Comparison of ENCODE assay signal across 21 mouse cellular contexts in the genomic region with DNA sequence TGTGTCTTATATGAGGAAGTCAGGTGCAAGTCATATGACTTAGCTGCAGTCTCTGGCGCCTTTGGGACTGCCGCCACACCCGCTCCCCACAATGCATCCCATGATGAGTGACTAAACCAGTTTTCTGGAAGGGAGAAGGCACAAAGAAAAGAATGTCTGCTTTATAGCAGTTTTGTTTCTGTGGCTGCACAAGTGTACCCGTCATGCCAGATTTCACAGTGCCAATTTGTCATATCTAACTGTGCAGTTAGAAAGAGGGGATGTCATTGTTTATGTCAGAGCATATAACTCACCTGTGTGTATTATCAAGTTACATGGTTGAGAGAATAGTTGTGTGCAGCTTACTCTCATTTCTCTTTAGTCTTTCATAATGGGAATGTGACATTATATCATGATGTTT.
DNase-seq lines count a peak whose midpoint lies in the region; ATAC-seq and TF ChIP-seq lines count a peak whose summit lies in the region.
"Had no signal": no experiment of that assay in that cellular context is flagged by ENCODE, and none has a peak within 500 bp of the region (broad histone marks: within the 10 kb centered on the region; RNA-seq: fewer than 3 reads in every experiment).

No protein-coding gene starts in this region.

- H3K36me3 ChIP-seq in hindbrain, embryonic 14.5 days (replicated peaks; ENCODE audit: control insufficient read depth, insufficient read depth) = no peaks in the 10 kb centered on the region
- H3K36me3 ChIP-seq in hindbrain, embryonic 12.5 days = no peaks in the 10 kb centered on the region
- no peaks in the 10 kb centered on the region for H3K36me3 ChIP-seq in midbrain, postnatal 0 days (ENCODE audit: insufficient read depth, low read length)
- H3K36me3 ChIP-seq in midbrain, embryonic 10.5 days = no peaks in the 10 kb centered on the region
- H3K36me3 ChIP-seq in stomach, postnatal 0 days (ENCODE audit: control insufficient read depth, insufficient read depth, low read length) = no peaks in the 10 kb centered on the region
- H3K36me3 ChIP-seq: embryonic facial prominence, embryonic 15.5 days; forebrain, embryonic 10.5 days; heart, embryonic 13.5 days had no signal

- 66% methylated on average over 4 of the region's 4 CpGs for WGBS in hindbrain, embryonic 14.5 days
- 78% methylated on average over 4 of the region's 4 CpGs for WGBS in hindbrain, embryonic 12.5 days
- 74% methylated on average over 4 of the region's 4 CpGs for WGBS in midbrain, postnatal 0 days
- WGBS in midbrain, embryonic 10.5 days = 81% methylated on average over 4 of the region's 4 CpGs
- WGBS in stomach, postnatal 0 days = 46% methylated on average over 4 of the region's 4 CpGs

- no peak overlapping the region for H3K4me3 ChIP-seq in hindbrain, embryonic 14.5 days (replicated peaks; ENCODE audit: low read length)
- no peak overlapping the region for H3K4me3 ChIP-seq in hindbrain, embryonic 12.5 days
- H3K4me3 ChIP-seq in midbrain, postnatal 0 days (ENCODE audit: low read depth, low read length) = no peak overlapping the region
- H3K4me3 ChIP-seq in midbrain, embryonic 10.5 days = no peak overlapping the region
- H3K4me3 ChIP-seq in stomach, postnatal 0 days (ENCODE audit: low read depth, low read length) = no peak overlapping the region
- H3K4me3 ChIP-seq: embryonic facial prominence, embryonic 15.5 days; erythroblast, embryonic 14.5 days; forebrain, embryonic 10.5 days; gastrocnemius, adult 2 months; heart, embryonic 13.5 days had no signal

- no peak for TF ChIP-seq CTCF in midbrain, postnatal 0 days (IDR thresholded peaks at IDR 0.05)
- TF ChIP-seq CTCF in brain, embryonic 14.5 days (IDR thresholded peaks at IDR 0.05; ENCODE audit: borderline replicate concordance, extremely low read depth, insufficient read depth, insufficient read length) = no peak
- no peak for TF ChIP-seq CTCF in stomach, postnatal 0 days (IDR thresholded peaks at IDR 0.05; ENCODE audit: low read depth)

- DNase-seq in hindbrain, embryonic 14.5 days (ENCODE audit: low spot score) = no peak
- DNase-seq in midbrain, postnatal 0 days (ENCODE audit: low spot score) = no peak
- DNase-seq in midbrain, embryonic 10.5 days (ENCODE audit: low spot score) = no peak
- DNase-seq in brain, embryonic 14.5 days (ENCODE audit: low read depth) = peak; percentile 6
- DNase-seq in stomach, postnatal 0 days (ENCODE audit: low spot score) = peak; percentile 18
- no peak for DNase-seq in heart, postnatal 14 days
- DNase-seq: adrenal gland, postnatal 14 days; cerebellum, adult 18-20 months; cerebellum, adult 9-11 months; cerebellum, postnatal 36 days; gastrocnemius, adult 2 months; gastrocnemius, postnatal 25 days; heart, postnatal 4 days had no signal

- H3K4me1 ChIP-seq in hindbrain, embryonic 14.5 days (replicated peaks; ENCODE audit: control insufficient read depth, insufficient read depth, low read length) = no peaks in the 10 kb centered on the region
- H3K4me1 ChIP-seq in hindbrain, embryonic 12.5 days = no peaks in the 10 kb centered on the region
- no peaks in the 10 kb centered on the region for H3K4me1 ChIP-seq in midbrain, postnatal 0 days (ENCODE audit: insufficient read depth, low read length)
- H3K4me1 ChIP-seq in midbrain, embryonic 10.5 days = no peaks in the 10 kb centered on the region
- no peaks in the 10 kb centered on the region for H3K4me1 ChIP-seq in stomach, postnatal 0 days (replicated peaks; ENCODE audit: control insufficient read depth, insufficient read depth)
- H3K4me1 ChIP-seq: embryonic facial prominence, embryonic 15.5 days; forebrain, embryonic 10.5 days had no signal

- ATAC-seq in hindbrain, embryonic 14.5 days (ENCODE audit: low FRiP score) = 0 out of 2 replicates have a peak, but pooled peaks have one; percentile 59
- ATAC-seq in hindbrain, embryonic 12.5 days (ENCODE audit: low FRiP score) = no peak
- ATAC-seq in midbrain, postnatal 0 days (ENCODE audit: low FRiP score) = 0 out of 2 replicates have a peak, but pooled peaks have one; percentile 23
- peak; percentile 59; the same call in 1 of the 2 replicates for ATAC-seq in stomach, postnatal 0 days (ENCODE audit: low FRiP score, low TSS enrichment)
- ATAC-seq: activated CD4-positive, CD25-positive, alpha-beta regulatory T cell, adult 4 months; forebrain, embryonic 14.5 days; intestine, embryonic 16.5 days had no signal

- no peak for TF ChIP-seq EP300 in stomach, postnatal 0 days (optimal IDR thresholded peaks at IDR 0.05)

- no peak for TF ChIP-seq POLR2A in brain, embryonic 14.5 days (IDR thresholded peaks at IDR 0.05; ENCODE audit: borderline replicate concordance, extremely low read depth, insufficient read depth, insufficient read length, poor library complexity, severe bottlenecking)

- H3K4me2 ChIP-seq in hindbrain, embryonic 14.5 days (replicated peaks) = no peak overlapping the region
- H3K4me2 ChIP-seq in hindbrain, embryonic 12.5 days (replicated peaks) = no peak overlapping the region
- H3K4me2 ChIP-seq in midbrain, postnatal 0 days (ENCODE audit: low read depth, low read length, poor library complexity, severe bottlenecking) = no peak overlapping the region
- H3K4me2 ChIP-seq in stomach, postnatal 0 days (replicated peaks; ENCODE audit: low read depth) = no peak overlapping the region
- H3K4me2 ChIP-seq: embryonic facial prominence, embryonic 15.5 days; heart, embryonic 13.5 days had no signal

- no peaks in the 10 kb centered on the region for H3K27me3 ChIP-seq in hindbrain, embryonic 14.5 days (ENCODE audit: control insufficient read depth, insufficient read depth, low read length)
- no peaks in the 10 kb centered on the region for H3K27me3 ChIP-seq in hindbrain, embryonic 12.5 days
- no peaks in the 10 kb centered on the region for H3K27me3 ChIP-seq in midbrain, postnatal 0 days (ENCODE audit: insufficient read depth, low read length)
- no peaks in the 10 kb centered on the region for H3K27me3 ChIP-seq in midbrain, embryonic 10.5 days (ENCODE audit: low read depth, poor library complexity, severe bottlenecking)
- H3K27me3 ChIP-seq in stomach, postnatal 0 days (ENCODE audit: control insufficient read depth, insufficient read depth, low read length) = no peaks in the 10 kb centered on the region
- H3K27me3 ChIP-seq: embryonic facial prominence, embryonic 15.5 days; heart, embryonic 13.5 days had no signal

- no peak overlapping the region for H3K27ac ChIP-seq in hindbrain, embryonic 14.5 days
- no peak overlapping the region for H3K27ac ChIP-seq in hindbrain, embryonic 12.5 days
- no peak overlapping the region for H3K27ac ChIP-seq in midbrain, postnatal 0 days (ENCODE audit: low read depth, low read length)
- H3K27ac ChIP-seq in midbrain, embryonic 10.5 days (replicated peaks) = no peak overlapping the region
- no peak overlapping the region for H3K27ac ChIP-seq in stomach, postnatal 0 days (replicated peaks)
- H3K27ac ChIP-seq: embryonic facial prominence, embryonic 15.5 days; forebrain, embryonic 10.5 days; gastrocnemius, adult 2 months; heart, embryonic 13.5 days had no signal

- no peaks in the 10 kb centered on the region for H3K9me3 ChIP-seq in hindbrain, embryonic 14.5 days (ENCODE audit: control insufficient read depth, low read length)
- H3K9me3 ChIP-seq in hindbrain, embryonic 12.5 days (replicated peaks) = no peaks in the 10 kb centered on the region
- H3K9me3 ChIP-seq in midbrain, postnatal 0 days (ENCODE audit: low read length) = no peaks in the 10 kb centered on the region
- no peaks in the 10 kb centered on the region for H3K9me3 ChIP-seq in midbrain, embryonic 10.5 days (replicated peaks)
- H3K9me3 ChIP-seq in stomach, postnatal 0 days (ENCODE audit: control insufficient read depth, low read length) = no peaks in the 10 kb centered on the region
- H3K9me3 ChIP-seq: embryonic facial prominence, embryonic 15.5 days; forebrain, embryonic 10.5 days; heart, embryonic 13.5 days had no signal

- intact Hi-C loops in heart, postnatal 14 days (cut with DNase I) = loop anchor here (10.0 kb wide), 1 partner anchor 69 kb away; no protein-coding TSS in a partner anchor

- no peak overlapping the region for H3K9ac ChIP-seq in hindbrain, embryonic 14.5 days
- H3K9ac ChIP-seq in hindbrain, embryonic 12.5 days = no peak overlapping the region
- H3K9ac ChIP-seq in midbrain, postnatal 0 days (replicated peaks; ENCODE audit: low read length, poor library complexity, severe bottlenecking) = no peak overlapping the region
- no peak overlapping the region for H3K9ac ChIP-seq in stomach, postnatal 0 days (ENCODE audit: low read length)
- H3K9ac ChIP-seq: embryonic facial prominence, embryonic 15.5 days; heart, embryonic 13.5 days had no signal

Comparison
In these comparisons a context has a peak if more than half of its experiments do, and no peak if none do; other contexts are left out.
1. DNase-seq: peak in brain, embryonic 14.5 days (single experiment) and stomach, postnatal 0 days (single experiment); none in hindbrain, embryonic 14.5 days (single experiment), midbrain, postnatal 0 days (single experiment), midbrain, embryonic 10.5 days (single experiment) and heart, postnatal 14 days (0 of 2).